Mouse (Mus musculus): ENCODE measurements at regions not wholly inside any gene's neighbourhood (a gene's known extent, or its start where the extent isn't known, plus 50 kb on each side); places are given as distances from the start of the nearest gene placed in this dataset.

- no peak for DNase-seq (ENCODE audit: low spot score)
Observed at GRCm38 (mm10) chr3:82781464-82781863, 94.8 kb downstream of the Rbm46 start.

DNA sequence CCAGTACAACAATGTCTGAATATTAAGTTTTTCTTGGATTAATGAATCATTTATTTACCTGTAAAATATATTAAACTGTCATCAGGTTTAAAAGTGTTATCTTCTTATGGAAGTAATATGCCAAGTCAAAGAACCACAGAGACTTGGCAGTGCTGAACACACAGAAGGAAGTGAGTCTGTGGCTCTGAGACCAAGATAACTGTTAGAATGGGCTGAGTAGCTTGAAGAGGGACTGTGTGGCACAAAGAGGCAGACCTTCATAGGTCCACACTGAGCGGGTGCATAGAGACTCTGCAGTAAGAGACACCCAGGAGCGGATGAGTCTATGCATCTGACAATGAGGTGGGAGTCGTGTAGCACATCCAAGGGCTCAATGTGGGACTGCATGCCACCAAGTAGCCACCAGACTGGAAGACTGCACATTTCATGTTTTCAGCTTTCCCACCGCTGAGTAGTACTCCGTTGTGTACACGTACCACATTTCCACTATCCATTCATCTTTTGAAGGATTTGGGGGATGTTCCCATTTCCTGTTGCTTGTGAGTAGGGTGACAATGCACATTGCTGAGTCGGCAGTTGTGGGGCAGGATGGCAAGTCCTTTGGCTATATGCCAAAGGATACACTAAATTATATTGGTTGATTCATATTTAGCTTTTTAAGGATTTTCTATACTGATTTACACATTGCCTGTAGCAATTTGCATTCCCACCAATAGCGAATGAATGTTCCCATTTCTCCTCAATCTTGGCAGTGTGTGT lies 105.6 kb downstream of the Rbm46 start:
- no peak for DNase-seq (ENCODE audit: low spot score)

- DNase-seq (ENCODE audit: low spot score) = no peak
Observed at GRCm38 (mm10) chr3:82767484-82767883, 108.8 kb downstream of the Rbm46 start.

DNA sequence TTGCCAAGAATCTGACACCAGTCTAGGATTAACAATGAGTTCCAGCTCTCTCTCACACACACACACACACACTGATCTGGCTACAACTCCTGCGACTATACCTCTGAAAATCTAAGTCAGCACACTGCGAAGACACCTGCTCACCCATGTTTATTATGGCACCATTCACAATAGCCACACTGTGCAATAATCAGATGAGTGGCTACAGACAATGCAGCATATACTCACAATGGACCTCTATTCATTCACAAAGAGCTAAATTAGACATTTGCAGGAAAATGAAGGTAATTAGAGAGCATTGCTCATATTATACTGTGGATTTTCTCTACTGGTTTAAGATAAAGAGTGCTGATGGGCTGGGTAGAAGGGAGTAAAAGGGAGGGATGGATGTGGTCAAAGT lies 116.3 kb downstream of the Rbm46 start:
- no peak for DNase-seq (ENCODE audit: low spot score)

DNA sequence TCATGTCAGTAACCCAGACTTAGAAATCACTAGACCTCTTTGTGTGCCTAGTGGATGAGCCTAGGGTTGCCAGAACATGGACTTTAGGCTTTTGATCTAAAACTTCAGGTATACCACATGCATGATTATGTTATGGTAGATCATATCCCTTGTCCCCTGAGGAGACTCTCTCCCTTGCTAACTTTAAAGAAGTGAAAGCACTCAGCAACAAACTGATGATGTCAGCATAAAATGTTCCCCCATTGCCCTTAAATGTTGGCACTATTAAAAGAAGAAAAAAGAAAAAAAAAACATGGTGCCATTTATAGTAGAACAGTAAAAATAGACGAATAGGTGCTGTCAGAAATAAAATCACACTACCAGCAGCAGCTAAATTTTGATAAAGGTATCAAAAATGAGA lies 117.3 kb downstream of the Rbm46 start:
- no peak for DNase-seq (ENCODE audit: low spot score)

GRCm38 (mm10) chr3:82725546-82725945 lies 150.7 kb downstream of the Rbm46 start:
- peak; percentile 4 for DNase-seq (ENCODE audit: low spot score)

DNA sequence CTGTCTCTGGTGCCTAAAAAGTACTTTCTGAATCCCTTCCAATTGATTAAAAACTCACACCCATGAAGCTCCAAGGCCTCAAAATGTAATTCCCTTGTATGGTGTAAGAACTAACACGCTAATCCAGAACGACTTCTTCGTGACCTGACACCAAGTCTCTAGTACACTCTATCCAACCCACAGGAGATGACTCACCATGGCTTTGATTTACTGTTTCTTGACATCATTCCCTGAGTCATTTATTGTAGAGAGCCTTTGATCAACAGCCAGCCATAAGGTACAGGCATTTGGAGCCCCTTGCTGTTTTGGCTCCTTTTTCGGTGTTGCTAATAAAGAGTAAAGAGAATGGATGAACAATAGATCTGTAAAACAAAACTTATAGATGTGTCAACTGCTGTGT lies 159.7 kb upstream of the Npy2r start:
- DNase-seq (ENCODE audit: low spot score) = no peak

- DNase-seq (ENCODE audit: low spot score) = no peak
Observed at GRCm38 (mm10) chr3:82692131-82692530, 144.2 kb upstream of the Npy2r start.

GRCm38 (mm10) chr3:82656159-82656874 lies 108.4 kb upstream of the Npy2r start:
- DNase-seq (ENCODE audit: low spot score) = no peak

GRCm38 (mm10) chr3:82652346-82652745 lies 104.5 kb upstream of the Npy2r start:
- no peak for DNase-seq (ENCODE audit: low spot score)

DNA sequence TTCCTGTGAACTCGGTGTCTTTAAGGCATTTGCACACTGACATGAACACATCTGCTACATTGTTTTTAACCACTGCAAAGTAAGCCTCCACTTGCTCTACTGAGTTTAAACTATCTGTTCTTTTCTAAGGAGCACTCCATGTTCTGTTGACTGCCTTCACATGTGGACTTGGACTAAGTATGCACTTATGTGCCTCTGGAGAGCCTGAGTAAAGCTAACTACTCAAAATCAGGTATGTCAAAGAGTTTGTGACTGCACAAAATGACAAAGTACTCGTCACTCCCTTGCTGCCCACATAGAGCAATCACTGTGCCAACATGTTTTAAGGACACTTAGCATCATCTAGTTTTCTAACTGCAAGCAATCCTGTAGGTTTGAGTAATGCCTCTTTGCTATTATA lies 92.2 kb upstream of the Npy2r start:
- no peak for DNase-seq (ENCODE audit: low spot score)

GRCm38 (mm10) chr3:82636666-82637065 lies 88.8 kb upstream of the Npy2r start:
- no peak for DNase-seq (ENCODE audit: low spot score)

GRCm38 (mm10) chr3:82620418-82621003 lies 72.6 kb upstream of the Npy2r start:
- no peak for DNase-seq (ENCODE audit: low spot score)

DNA sequence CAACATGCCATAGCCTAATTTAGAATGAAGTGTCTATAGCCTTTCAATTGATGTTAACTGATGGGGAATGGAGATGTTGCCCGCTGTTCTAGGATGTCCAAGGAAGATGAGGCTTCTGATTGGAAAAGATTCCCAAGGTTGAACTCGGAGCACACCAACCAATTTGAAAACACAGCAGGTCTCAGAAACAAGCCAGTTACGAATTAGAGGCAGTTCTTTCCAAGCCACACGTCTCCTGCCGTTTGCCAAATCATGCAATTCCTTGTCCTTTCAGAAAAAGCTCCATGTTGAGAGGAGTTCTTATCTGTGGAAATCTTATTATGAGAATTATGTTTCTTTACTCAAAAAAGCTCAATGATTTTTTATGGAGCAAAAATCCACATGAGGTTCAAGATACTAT lies 71.5 kb upstream of the Npy2r start:
- no peak for DNase-seq (ENCODE audit: low spot score)

- no peak for DNase-seq (ENCODE audit: low spot score)
Observed at GRCm38 (mm10) chr3:82601880-82602279, 54.0 kb upstream of the Npy2r start.

GRCm38 (mm10) chr3:82598656-82599055 lies 50.8 kb upstream of the Npy2r start:
- DNase-seq (ENCODE audit: low spot score) = no peak
